Mouse (Mus musculus) neural tube, embryonic 13.5 days (tissue): Measurements from ENCODE around the gene M1ap. TPM values are rescaled to one million over a fixed set of nuclear protein-coding genes. Genes with fewer than 3 reads are reported as not detected.
A peak's percentile ranks its signal among the peaks of the same experiment; 100 is the strongest.

Source experiments
- ATAC-seq: fragments of 200-750 bp; cut with Nextera tagmentation; 2 replicates; pipeline ENCODE4 v1.8.0; 2017; ENCODE audit warnings: low read depth, mild to moderate bottlenecking, moderate TSS enrichment, moderate library complexity
- H3K27ac ChIP-seq: fragments of 300-500 bp; sonication (generic); replicated peaks from 2 replicates; pipeline ENCODE4 v1.5.1; 2015; ENCODE audit warnings: moderate library complexity, mild to moderate bottlenecking, inconsistent platforms
- H3K27me3 ChIP-seq: fragments of 300-500 bp; sonication (generic); 2 replicates; pipeline ENCODE4 v1.6.1; 2015; ENCODE audit warnings: mild to moderate bottlenecking, inconsistent platforms
- H3K36me3 ChIP-seq: fragments of 300-500 bp; sonication (generic); 2 replicates; pipeline ENCODE4 v1.6.1; 2015; ENCODE audit warnings: mild to moderate bottlenecking, inconsistent platforms
- H3K4me1 ChIP-seq: fragments of 300-500 bp; sonication (generic); replicated peaks from 2 replicates; pipeline ENCODE4 v1.6.1; 2015; ENCODE audit warnings: inconsistent platforms
- H3K4me2 ChIP-seq: fragments of 300-500 bp; sonication (generic); 2 replicates; pipeline ENCODE4 v1.6.1; 2015; ENCODE audit warnings: inconsistent platforms, mild to moderate bottlenecking, moderate library complexity
- H3K4me3 ChIP-seq: fragments of 300-500 bp; sonication (generic); 2 replicates; pipeline ENCODE4 v1.5.1; 2015; ENCODE audit warnings: mild to moderate bottlenecking, inconsistent platforms
- H3K9ac ChIP-seq: fragments of 300-500 bp; sonication (generic); 2 replicates; pipeline ENCODE4 v1.6.1; 2015; ENCODE audit warnings: moderate library complexity, mild to moderate bottlenecking, inconsistent platforms
- H3K9me3 ChIP-seq: fragments of 300-500 bp; sonication (generic); 2 replicates; pipeline ENCODE4 v1.6.1; 2016; ENCODE audit warnings: inconsistent platforms
- WGBS: fragments of 180-500 bp; shearing (Covaris S2); methylation state at CpG from one replicate; pipeline ENCODE4 v1.1.7; 2015; 5-methylcytosine and 5-hydroxymethylcytosine counted together
- polyA plus RNA-seq: library from polyadenylated mRNA; unstranded; fragments of >200 nt; fragmentation: Nextera tagmentation; extraction: Ambion mirVana; gene quantifications from 2 replicates; pipeline ENCODE4 v1.2.1, GENCODE M21; 2015

Gene M1ap
- not detected in 2 replicates for polyA plus RNA-seq

- H3K4me2 ChIP-seq = no peak within 1 kb of the TSS
- H3K27ac ChIP-seq = no peak within 1 kb of the TSS
- H3K36me3 ChIP-seq = no peaks in the 10 kb centered on the region
- H3K4me3 ChIP-seq = no peak within 1 kb of the TSS
- H3K27me3 ChIP-seq = no peaks in the 10 kb centered on the region
- H3K9ac ChIP-seq = no peak within 1 kb of the TSS
- H3K9me3 ChIP-seq = no peaks in the 10 kb centered on the region
- 77% methylated on average over 14 of the region's 14 CpGs for WGBS
- no peaks in the 10 kb centered on the region for H3K4me1 ChIP-seq
- ATAC-seq = no peak
Observed at GRCm38 (mm10) chr6:82946651-82947050, at the start of gene M1ap. Gene M1ap (plus strand): TSS chr6:82946902.

- H3K4me2 ChIP-seq = no peak overlapping the region
- H3K27ac ChIP-seq = no peak overlapping the region
- no peaks in the 10 kb centered on the region for H3K4me1 ChIP-seq
- WGBS = 71% methylated on average over 3 of the region's 3 CpGs
- no peak overlapping the region for H3K4me3 ChIP-seq
- no peaks in the 10 kb centered on the region for H3K27me3 ChIP-seq
- H3K9ac ChIP-seq = no peak overlapping the region
- no peaks in the 10 kb centered on the region for H3K9me3 ChIP-seq
- no peak for ATAC-seq
- no peaks in the 10 kb centered on the region for H3K36me3 ChIP-seq
Observed at GRCm38 (mm10) chr6:82897311-82897710, 49.4 kb upstream of the M1ap start.

GRCm38 (mm10) chr6:82898227-82898626 is 48.5 kb upstream of the M1ap start:
- Histone ChIP-seq H3K27me3 (no peaks in the 10 kb centered on the region), H3K4me3 (no peak overlapping the region), H3K4me1 (no peaks in the 10 kb centered on the region), H3K9ac (no peak overlapping the region), H3K36me3 (no peaks in the 10 kb centered on the region), H3K9me3 (no peaks in the 10 kb centered on the region), H3K27ac (no peak overlapping the region), H3K4me2 (no peak overlapping the region)
- ATAC-seq = no peak
- 89% methylated on average over 4 of the region's 4 CpGs for WGBS

GRCm38 (mm10) chr6:82898745-82899144 is 48.0 kb upstream of the M1ap start:
- Histone ChIP-seq H3K27ac (no peak overlapping the region), H3K36me3 (no peaks in the 10 kb centered on the region), H3K27me3 (no peaks in the 10 kb centered on the region), H3K9me3 (no peaks in the 10 kb centered on the region), H3K9ac (no peak overlapping the region), H3K4me2 (no peak overlapping the region), H3K4me1 (no peaks in the 10 kb centered on the region), H3K4me3 (no peak overlapping the region)
- no peak for ATAC-seq
- WGBS = 69% methylated on average over 4 of the region's 4 CpGs

- H3K36me3 ChIP-seq = no peaks in the 10 kb centered on the region
- 78% methylated on average over 8 of the region's 8 CpGs for WGBS
- no peaks in the 10 kb centered on the region for H3K27me3 ChIP-seq
- no peak overlapping the region for H3K4me2 ChIP-seq
- H3K27ac ChIP-seq = no peak overlapping the region
- no peaks in the 10 kb centered on the region for H3K9me3 ChIP-seq
- H3K9ac ChIP-seq = no peak overlapping the region
- H3K4me1 ChIP-seq = no peaks in the 10 kb centered on the region
- ATAC-seq = no peak
- H3K4me3 ChIP-seq = no peak overlapping the region
Observed at GRCm38 (mm10) chr6:82902559-82902958, 44.1 kb upstream of the M1ap start.

GRCm38 (mm10) chr6:82906985-82907384 is 39.7 kb upstream of the M1ap start:
- H3K4me1 ChIP-seq = no peaks in the 10 kb centered on the region
- ATAC-seq = no peak
- 87% methylated on average over 3 of the region's 3 CpGs for WGBS

GRCm38 (mm10) chr6:82908034-82908433 is 38.7 kb upstream of the M1ap start:
- no peaks in the 10 kb centered on the region for H3K4me1 ChIP-seq
- no peak overlapping the region for H3K9ac ChIP-seq
- 86% methylated on average over 8 of the region's 8 CpGs for WGBS
- ATAC-seq = no peak
- H3K27ac ChIP-seq = no peak overlapping the region
- H3K9me3 ChIP-seq = no peaks in the 10 kb centered on the region
- H3K27me3 ChIP-seq = no peaks in the 10 kb centered on the region
- peaks cover 10% of the 10 kb centered on the region; the same call in 1 of the 2 replicates for H3K36me3 ChIP-seq
- H3K4me2 ChIP-seq = no peak overlapping the region
- no peak overlapping the region for H3K4me3 ChIP-seq

More at GRCm38 (mm10) chr6:82906985-82907384, 39.7 kb upstream of the M1ap start:
- no peaks in the 10 kb centered on the region for H3K9me3 ChIP-seq
- H3K4me3 ChIP-seq = no peak overlapping the region
- H3K9ac ChIP-seq = no peak overlapping the region
- H3K27me3 ChIP-seq = no peaks in the 10 kb centered on the region
- no peak overlapping the region for H3K27ac ChIP-seq
- H3K36me3 ChIP-seq = 0 out of 2 replicates have a peak, but pooled peaks cover 2% of the 10 kb centered on the region
- no peak overlapping the region for H3K4me2 ChIP-seq

- no peaks in the 10 kb centered on the region for H3K9me3 ChIP-seq
- no peaks in the 10 kb centered on the region for H3K4me1 ChIP-seq
- H3K4me3 ChIP-seq = no peak overlapping the region
- 70% methylated on average over 14 of the region's 14 CpGs for WGBS
- peaks cover 18% of the 10 kb centered on the region; the same call in 1 of the 2 replicates for H3K36me3 ChIP-seq
- ATAC-seq = peak; percentile 43; the same call in 1 of the 2 replicates
- H3K9ac ChIP-seq = no peak overlapping the region
- H3K4me2 ChIP-seq = no peak overlapping the region
- no peaks in the 10 kb centered on the region for H3K27me3 ChIP-seq
- no peak overlapping the region for H3K27ac ChIP-seq
Observed at GRCm38 (mm10) chr6:82909136-82909855, 37.4 kb upstream of the M1ap start.

- Histone ChIP-seq H3K27me3 (no peaks in the 10 kb centered on the region), H3K36me3 (peaks cover 23% of the 10 kb centered on the region), H3K4me1 (no peaks in the 10 kb centered on the region), H3K27ac (no peak overlapping the region), H3K4me2 (no peak overlapping the region), H3K9ac (no peak overlapping the region), H3K4me3 (no peak overlapping the region), H3K9me3 (no peaks in the 10 kb centered on the region)
- WGBS = 88% methylated on average over 5 of the region's 5 CpGs
- no peak for ATAC-seq
Observed at GRCm38 (mm10) chr6:82911303-82911702, 35.4 kb upstream of the M1ap start.

GRCm38 (mm10) chr6:82913336-82914247 is 33.1 kb upstream of the M1ap start:
- ATAC-seq = no peak
- Histone ChIP-seq H3K4me1 (no peaks in the 10 kb centered on the region), H3K9ac (no peak overlapping the region), H3K9me3 (no peaks in the 10 kb centered on the region), H3K27ac (no peak overlapping the region), H3K4me2 (no peak overlapping the region), H3K4me3 (no peak overlapping the region), H3K36me3 (peaks cover 41% of the 10 kb centered on the region), H3K27me3 (no peaks in the 10 kb centered on the region)
- 85% methylated on average over 28 of the region's 28 CpGs for WGBS

- Histone ChIP-seq H3K9me3 (no peaks in the 10 kb centered on the region), H3K9ac (no peak overlapping the region), H3K27me3 (no peaks in the 10 kb centered on the region), H3K4me2 (no peak overlapping the region), H3K4me3 (no peak overlapping the region), H3K36me3 (peaks cover 53% of the 10 kb centered on the region), H3K4me1 (no peaks in the 10 kb centered on the region), H3K27ac (no peak overlapping the region)
- no peak for ATAC-seq
- WGBS = 24% methylated on average over 3 of the region's 3 CpGs
Observed at GRCm38 (mm10) chr6:82915889-82916288, 30.8 kb upstream of the M1ap start.

GRCm38 (mm10) chr6:82916459-82916858 is 30.2 kb upstream of the M1ap start:
- 90% methylated on average over 4 of the region's 4 CpGs for WGBS
- no peak overlapping the region for H3K27ac ChIP-seq
- H3K36me3 ChIP-seq = peaks cover 53% of the 10 kb centered on the region
- no peak overlapping the region for H3K4me2 ChIP-seq
- H3K9me3 ChIP-seq = no peaks in the 10 kb centered on the region
- H3K4me3 ChIP-seq = no peak overlapping the region
- H3K27me3 ChIP-seq = no peaks in the 10 kb centered on the region
- no peak overlapping the region for H3K9ac ChIP-seq
- ATAC-seq = no peak
- no peaks in the 10 kb centered on the region for H3K4me1 ChIP-seq
